Mouse (Mus musculus): Measurements from ENCODE around the gene Pkd1l1.

GRCm38 (mm10) chr11:8957023-8957422 lies 16.0 kb downstream of the Pkd1l1 start:
- peak; percentile 45; the same call in 1 of the 2 replicates for TF ChIP-seq CTCF (IDR thresholded peaks at IDR 0.05; ENCODE audit: borderline replicate concordance, insufficient read depth, low read depth, low read length)
- TF ChIP-seq POLR2A (IDR thresholded peaks at IDR 0.05; ENCODE audit: borderline replicate concordance, insufficient read depth, low read length): no peak

Measured in cerebellum, adult 2 months (tissue).